Mouse (Mus musculus) effector memory CD4-positive, alpha-beta T cell, adult 5 months (primary cell): ENCODE data around the gene Dio1. TPM values are rescaled to one million over a fixed set of nuclear protein-coding genes. Genes with fewer than 3 reads are reported as not detected.

Experiments
- polyA plus RNA-seq: library from polyadenylated mRNA; unstranded; fragments of 100-300 nt; shearing (Covaris generic); gene quantifications from one replicate; pipeline ENCODE4 v1.2.1, GENCODE M21; 2017

The Dio1 gene
- polyA plus RNA-seq = not detected

GRCm38 (mm10) chr4:107306966-107307365, at the start of gene Dio1:
Dio1 (minus strand) TSS chr4:107307169.

GRCm38 (mm10) chr4:107313690-107314478, 6.9 kb upstream of the Dio1 start, which contains the start of gene Yipf1:
Yipf1 (plus strand) TSS chr4:107314363.

GRCm38 (mm10) chr4:107253125-107254091, 53.6 kb downstream of the Dio1 start, which contains the start of the genes Lrrc42 and Hspb11:
Lrrc42 (minus strand) TSS chr4:107253532.
Hspb11 (plus strand) TSS chr4:107253593.

Other genes with a start within 250 kb of the Dio1 start
- gene Mrpl37, start 240.3 kb downstream of the Dio1 start, polyA plus RNA-seq = 48.8 TPM
- gene Cyb5rl, start 240.2 kb downstream of the Dio1 start, polyA plus RNA-seq = 7.8 TPM
- not detected for gene Cdcp2, start 210.3 kb downstream of the Dio1 start, polyA plus RNA-seq
- 244 TPM for gene Tmem59, start 128.8 kb downstream of the Dio1 start, polyA plus RNA-seq
- gene Tceanc2, start 128.1 kb downstream of the Dio1 start, polyA plus RNA-seq = 14.4 TPM
- gene Ldlrad1, start 98.0 kb downstream of the Dio1 start, polyA plus RNA-seq = not detected
- 12.8 TPM for gene Lrrc42, start 53.6 kb downstream of the Dio1 start, polyA plus RNA-seq
- 9.1 TPM for gene Hspb11, start 53.6 kb downstream of the Dio1 start, polyA plus RNA-seq
- gene Yipf1, start 7.2 kb upstream of the Dio1 start, polyA plus RNA-seq = 53.7 TPM
- 5.1 TPM for gene Ndc1, start 60.6 kb upstream of the Dio1 start, polyA plus RNA-seq
- gene Glis1, start 127.4 kb upstream of the Dio1 start, polyA plus RNA-seq = 0.95 TPM